Mouse (Mus musculus): ENCODE measurements around the gene Rbm28. TPM values are rescaled to one million over a fixed set of nuclear protein-coding genes. Genes with fewer than 3 reads are reported as not detected.
"Not testable (repeated sequence)": the region's sequence is repeated elsewhere in the genome, so short reads cannot be mapped to it uniquely, and the experiment has no call there.

Gene Rbm28
- total RNA-seq, 2 experiments from 2014 or later = 35.5 to 37.3 TPM

DNA sequence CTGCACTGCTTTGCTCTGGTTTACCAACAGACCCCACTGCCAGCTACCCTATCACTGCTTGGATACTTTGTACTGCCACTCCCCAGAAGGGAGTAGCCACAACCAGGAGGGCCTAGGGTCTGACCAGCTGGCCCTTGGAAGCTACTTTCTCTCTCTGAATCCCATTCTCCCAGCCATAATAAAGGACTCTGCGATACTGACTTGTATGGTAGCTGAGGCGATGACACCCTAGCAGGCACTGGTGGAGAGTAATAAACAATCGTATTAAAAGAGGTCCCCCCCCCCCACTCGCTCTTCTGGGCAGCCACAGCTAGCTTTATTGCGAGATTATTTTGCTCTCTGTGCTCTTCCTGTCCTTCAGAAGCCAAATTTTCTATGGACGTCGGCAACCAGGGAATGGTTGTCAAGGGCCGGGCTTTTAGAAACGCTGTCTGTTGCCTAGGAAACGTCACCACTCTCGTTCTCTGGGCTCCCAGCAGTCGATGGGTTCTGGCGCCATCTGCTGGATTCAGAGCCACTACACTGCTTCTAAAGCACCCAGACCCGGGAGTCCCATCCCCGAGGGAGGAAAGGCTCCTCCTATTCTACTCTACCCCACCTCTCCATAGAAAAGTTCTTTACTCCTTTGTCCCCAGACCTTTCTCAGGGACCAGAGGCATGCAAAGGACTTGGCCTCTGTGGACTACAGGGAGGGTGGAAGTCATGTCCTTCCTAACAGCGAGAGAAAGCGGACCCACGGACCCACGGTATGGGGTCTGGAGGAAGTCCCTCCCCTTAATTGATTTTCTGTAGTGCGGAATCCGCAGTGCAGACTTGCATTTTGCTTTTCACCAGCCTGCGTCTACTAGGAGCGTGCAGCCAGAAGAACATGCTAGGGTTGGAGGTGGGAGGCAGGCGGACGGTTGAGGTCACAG is 33.8 kb upstream of the Rbm28 start:
- intact Hi-C loops (cut with DNase I) = loop anchor here (1.0 kb wide), 1 partner anchor 32 kb away; no protein-coding TSS in a partner anchor
- DNase-seq (ENCODE audit: low spot score in 2 of 2) = peak; percentile 96 to 97

DNA sequence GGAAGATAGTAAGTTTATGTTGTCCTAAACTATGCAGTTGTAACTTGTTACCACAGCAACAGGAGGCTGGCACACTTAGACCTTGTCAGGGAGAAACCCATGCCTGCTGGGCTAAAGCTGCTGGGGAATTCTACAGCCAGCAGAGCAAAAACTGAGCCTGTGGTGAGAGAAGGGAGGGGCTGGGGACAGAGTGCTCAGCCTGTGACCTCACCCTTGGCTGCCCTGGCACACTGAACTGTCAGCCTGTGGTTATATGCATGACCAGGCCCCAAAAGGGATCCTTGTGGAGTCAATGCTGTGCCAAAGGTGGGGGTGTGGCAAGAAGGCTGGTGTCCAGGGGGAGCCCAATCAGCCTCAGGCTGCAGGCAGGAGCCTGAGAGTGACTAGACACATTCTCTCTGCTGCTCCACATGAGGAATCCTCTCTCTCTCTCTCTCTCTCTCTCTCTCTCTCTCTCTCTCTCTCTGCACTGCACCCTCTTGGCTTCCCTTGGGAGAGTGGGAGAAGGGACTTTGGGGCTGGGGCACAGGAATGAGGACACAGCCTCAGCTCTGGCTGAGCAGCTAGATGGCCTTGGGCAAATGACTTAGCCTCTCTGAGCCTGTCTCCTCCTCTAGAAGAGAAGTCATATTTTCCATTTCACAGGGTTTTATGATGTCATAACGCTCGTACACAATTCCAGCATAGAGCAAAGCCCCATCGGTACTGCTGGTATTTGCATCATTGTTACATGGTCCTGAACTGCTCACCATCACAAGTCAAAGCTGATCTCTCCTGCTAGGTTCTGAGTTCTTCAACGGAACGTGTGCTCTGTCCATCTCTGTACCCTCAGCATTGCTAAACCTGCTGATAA is 31.3 kb upstream of the Rbm28 start:
- intact Hi-C loops (cut with DNase I) = no loop called here
- DNase-seq (ENCODE audit: low spot score in 2 of 2) = no peak

DNA sequence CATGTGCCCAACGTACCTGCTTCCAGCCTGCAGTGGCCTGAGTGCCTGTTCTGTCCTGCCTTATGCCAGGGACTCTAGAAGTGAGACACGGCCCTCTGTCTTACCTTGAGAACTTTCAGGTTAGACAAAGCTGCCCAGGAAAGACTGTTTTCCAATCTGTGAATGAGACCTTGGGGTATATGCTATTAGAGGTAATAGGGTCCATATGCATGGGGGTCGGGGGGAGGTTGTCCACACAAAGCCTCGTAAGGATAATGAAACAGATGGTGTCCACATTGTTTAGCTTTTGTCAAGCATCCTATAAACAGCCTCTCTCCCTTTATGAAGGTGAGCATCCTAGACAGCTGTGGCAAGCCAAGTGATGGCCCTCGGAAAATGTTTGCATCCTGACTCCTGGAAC is 30.3 kb upstream of the Rbm28 start:
- intact Hi-C loops (cut with DNase I) = no loop called here
- no peak for DNase-seq (ENCODE audit: low spot score in 2 of 2)

DNA sequence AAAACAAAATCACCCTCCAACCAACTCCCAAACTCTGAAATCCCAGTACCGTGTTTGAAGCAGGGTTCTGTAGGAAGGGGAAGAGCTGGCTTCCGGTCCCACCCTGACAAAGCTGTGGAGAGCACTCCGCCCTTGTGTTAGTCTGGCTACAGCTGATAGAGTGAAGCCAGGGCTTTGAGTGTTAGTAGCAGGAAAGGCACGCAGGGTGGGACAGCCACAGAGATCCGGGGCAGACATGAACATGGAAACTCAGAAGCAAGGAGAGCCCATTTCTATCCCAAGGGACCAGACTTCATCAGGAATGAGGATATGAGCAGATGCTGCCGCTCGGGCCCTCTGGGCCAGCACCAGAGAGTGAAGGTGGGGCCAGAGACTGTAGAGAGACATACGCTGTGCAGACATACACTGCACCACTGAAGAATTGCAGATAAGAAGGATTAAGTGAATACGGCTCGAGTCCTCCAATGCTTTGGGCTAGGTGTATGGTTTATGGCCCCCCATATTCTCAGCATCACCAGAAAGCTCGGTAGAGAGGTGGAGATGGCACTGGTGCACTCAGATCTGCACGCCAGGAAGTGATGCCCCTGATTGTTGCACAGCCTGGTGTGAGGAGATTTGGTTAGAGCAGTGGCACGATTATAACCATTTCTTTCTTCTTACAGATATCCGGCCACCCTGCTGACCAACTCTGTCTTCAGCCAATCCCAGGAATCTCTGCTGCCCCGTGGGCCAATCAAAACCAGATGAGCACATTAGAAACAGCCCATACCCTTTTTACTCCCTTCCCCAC is 29.4 kb upstream of the Rbm28 start:
- DNase-seq (ENCODE audit: low spot score in 2 of 2) = no peak
- intact Hi-C loops (cut with DNase I) = no loop called here

DNA sequence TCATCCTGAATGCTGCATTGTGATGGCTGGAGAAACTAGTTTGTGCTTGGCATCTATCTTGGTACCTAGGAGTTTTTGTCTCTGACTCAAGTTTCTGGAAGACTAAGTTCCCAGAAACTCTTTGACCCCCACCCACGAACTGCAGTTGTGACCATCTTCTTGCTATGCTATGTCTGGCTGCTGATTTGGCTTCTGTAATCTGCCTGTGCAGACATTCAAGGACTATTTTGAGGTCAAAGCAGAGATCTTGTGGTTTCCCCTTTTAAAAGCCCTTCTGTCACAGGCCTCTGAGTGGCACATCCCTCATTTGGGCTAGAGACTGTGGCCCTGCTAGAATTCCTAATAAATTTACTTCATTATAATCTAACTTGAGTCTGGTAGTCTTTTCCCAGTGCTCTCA is 23.1 kb upstream of the Rbm28 start:
- intact Hi-C loops (cut with DNase I) = no loop called here
- DNase-seq (ENCODE audit: low spot score in 2 of 2) = no peak

DNA sequence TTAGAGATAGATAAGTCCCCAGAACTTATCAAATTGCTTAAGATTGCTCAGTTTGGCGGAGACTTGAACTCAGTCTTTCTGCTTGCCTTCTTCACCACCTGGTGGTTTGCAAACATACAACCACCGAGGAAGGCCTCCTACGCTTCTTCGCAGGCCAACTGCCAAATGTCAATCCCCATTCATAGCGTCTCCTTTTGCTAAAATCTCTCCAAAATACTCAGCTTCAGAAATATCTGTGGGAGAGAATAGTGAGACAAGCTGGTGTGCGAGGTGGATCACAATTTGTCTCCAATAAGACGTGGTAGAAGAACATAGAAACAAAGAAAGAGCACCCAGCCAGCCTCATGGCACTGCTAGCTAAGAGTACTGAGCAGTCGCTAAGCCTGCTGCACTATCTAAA is 15.0 kb upstream of the Rbm28 start:
- peak; percentile 60 to 72 for DNase-seq (ENCODE audit: low spot score in 2 of 2)
- intact Hi-C loops (cut with DNase I) = no loop called here

DNA sequence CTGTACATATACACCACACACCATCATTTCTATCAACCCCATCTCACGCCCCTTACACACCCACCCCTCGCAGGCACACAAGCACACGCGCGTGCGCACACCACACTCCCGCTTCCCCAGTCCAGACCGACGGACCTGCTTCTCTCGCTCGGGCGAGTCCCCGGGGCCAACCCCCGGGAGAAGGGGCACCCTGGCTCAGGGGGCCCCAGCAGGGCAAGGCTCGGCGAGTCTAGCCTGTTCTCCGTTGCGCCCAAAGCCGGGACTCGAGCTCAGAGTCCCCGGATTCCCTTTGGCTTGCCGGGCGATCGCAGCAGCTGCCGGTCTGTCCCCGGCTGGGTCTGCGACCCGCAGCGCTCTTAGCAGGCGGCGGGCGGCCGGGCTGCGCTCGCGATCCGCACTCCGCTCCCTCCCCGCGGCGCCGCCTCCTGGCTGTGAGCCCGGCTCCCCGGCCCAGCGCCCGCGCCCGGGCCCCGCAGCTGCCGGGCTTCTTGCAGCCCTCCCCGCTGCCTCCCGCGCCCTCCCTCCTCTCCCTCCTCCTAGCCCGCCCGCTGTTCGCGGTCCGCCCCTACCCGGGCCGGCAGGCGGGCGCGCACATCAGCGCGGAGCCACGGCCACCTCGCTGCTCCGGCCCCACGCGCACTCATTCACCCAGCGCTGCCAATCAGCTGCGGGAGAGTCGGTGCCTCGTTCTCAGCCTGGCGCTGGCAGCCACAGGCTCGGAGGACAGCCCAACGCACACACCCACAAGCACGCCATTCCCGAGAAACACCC is 14.3 kb upstream of the Rbm28 start, which contains the start of gene Prrt4:
Gene Prrt4, minus strand, starts transcription at position 697 of the 771 bp plus-strand sequence.
- peak; percentile 71 to 82 for DNase-seq (ENCODE audit: low spot score in 2 of 2)
- intact Hi-C loops (cut with DNase I) = no loop called here

DNA sequence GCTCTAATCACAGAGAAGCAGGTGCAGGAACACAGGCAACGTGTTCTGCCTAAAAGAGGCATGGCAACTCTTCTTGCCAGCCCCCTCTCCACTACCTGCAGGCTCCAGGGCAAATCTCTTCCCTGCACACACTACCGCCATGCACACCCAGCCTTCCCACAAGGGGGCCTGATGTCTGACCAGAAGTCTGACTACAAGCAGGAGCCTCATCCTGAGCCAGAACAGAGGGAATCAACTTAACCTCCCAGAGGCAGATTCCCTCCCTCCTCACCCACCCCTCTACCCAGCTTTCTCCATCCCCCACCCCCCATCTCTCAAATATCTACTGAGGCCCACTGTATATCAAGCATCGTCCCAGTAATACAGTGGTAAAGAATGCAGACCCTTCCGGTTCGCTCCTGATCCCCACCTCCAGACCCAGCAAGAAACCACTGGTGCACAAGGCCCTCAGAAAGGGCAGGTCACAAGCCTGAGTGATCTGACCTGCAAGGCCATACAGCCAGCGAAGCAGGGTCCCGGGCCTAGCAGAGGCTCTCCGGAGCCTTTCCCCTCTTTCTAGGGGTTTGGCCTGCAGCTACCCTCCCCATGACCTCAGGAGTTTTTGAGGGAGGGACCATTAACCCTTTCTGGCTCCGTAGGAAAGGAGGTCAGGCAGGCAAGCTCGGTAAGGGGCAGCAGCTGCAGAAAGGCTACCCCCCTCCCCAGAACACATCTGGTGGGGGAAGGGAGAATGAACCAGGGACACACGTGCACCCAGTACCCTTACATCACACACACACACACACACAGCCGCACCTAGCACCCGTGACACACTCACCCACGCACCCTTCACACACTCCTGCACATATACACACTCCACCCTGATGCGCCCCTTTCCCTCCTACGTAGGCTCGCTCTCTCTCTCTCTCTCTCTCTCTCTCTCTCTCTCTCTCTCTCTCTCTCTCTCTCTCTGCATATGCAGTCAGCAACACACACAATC is 13.4 kb upstream of the Rbm28 start:
- intact Hi-C loops (cut with DNase I) = no loop called here
- DNase-seq (ENCODE audit: low spot score in 2 of 2) = peak in 1 of 2 experiments; percentile 82

DNA sequence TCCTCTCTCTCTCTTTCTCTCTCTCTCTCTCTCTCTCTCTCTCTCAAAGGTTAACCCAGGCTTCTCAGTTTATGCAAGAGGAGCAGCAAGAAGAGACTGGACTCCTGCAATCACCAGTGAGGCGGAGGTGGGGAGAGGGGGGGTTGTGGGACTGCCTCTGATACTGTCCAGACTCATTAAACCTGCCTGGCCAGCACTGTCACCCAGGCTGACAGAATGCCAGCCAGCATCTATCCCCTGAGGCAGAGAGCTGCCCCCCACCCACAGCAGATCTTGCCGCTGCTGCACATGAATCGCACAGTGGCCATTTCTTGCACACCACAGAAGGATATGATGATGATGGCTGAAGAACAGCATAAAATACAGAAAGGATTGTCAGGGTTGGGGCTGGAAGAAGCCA is 10.3 kb upstream of the Rbm28 start:
- no peak for DNase-seq (ENCODE audit: low spot score in 2 of 2)

DNA sequence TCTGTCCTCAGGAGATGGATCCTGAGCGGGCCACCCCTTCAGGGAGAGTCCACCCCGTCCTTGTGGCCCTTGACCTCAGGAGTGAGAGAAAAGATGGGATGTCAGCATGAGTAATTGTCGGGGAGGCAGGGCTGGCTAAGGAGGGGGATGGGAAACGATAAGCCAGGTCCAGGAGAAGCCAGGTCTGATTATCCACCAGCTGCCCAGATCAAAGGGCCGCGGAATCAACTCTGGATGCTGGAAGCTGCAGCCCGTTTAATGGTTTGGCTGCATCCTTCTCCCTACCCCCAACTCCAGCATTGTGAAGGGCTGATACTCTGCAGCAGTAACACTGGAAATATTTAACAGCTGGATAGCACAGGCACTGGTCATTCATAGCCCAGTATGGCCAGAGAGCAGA is 9.6 kb upstream of the Rbm28 start:
- intact Hi-C loops (cut with DNase I) = no loop called here
- DNase-seq (ENCODE audit: low spot score in 2 of 2) = no peak

More for the DNA sequence above, 10.3 kb upstream of the Rbm28 start:
- intact Hi-C loops (cut with DNase I) = no loop called here

DNA sequence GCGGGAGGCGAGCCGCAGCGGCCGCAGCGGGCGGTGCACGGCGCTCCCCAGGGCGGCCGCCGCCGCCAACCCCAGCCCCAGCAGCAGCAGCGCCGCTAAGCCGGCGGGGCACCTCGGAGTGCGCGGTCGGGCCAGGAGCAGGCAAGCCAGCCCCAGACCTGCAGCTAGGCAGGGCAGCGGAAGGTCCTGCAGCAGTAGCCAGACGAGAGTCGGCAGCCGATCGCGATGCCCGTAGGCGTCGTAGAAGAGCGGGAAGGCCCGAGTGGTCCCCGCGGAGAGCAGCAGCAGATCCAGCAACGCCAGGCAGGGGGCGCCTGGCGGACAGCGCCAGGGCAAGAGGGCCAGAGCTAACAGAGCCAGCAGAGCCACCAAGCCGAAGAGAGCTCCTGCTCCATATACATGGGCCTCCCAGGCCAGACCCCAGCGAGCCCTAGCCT is 6.2 kb upstream of the Rbm28 start:
- peak; percentile 77 to 80 for DNase-seq (ENCODE audit: low spot score in 2 of 2)
- intact Hi-C loops (cut with DNase I) = no loop called here

DNA sequence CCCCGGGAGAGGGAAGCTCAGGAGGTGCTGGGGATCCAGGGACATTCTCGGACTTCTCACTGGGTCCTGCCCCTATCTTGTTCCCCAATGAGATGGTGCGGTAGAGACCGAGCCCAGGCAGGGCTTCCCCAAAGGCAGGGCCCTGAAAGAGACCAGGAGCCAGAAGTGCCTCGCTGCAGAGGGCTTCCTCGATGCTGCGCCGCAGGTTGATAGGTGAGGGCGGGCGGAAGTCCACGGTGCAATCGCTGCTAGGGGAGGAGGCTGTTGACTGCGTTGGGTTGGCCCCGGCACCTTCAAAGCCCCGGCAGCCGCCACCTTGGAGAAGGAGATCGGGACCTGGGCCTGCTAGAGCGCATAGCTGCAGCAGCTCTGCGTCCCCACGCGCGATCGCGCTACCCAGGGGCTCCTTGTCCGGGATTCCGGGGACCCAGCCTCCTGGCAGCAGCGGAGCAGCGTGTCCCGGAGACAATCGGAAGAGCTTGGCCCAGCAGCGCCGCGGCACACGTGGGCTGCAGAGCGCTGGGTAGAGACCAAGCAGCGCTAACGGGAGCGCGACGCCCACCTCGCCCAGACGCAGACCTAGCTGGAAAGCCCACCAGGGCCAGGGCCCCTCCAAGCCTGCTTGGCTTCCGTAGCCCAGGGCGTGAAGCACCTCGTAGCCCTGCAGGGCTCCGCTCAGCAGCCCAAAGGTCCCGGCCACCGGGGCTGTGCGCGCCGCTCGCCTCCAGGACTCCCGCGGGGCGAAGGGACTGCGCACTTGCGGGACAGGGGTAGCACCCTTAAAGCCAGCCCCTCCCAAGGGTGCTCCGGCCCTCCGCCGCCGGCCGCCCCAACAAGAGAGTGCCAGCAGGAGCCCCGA is 5.5 kb upstream of the Rbm28 start:
- no peak for DNase-seq (ENCODE audit: low spot score in 2 of 2)
- intact Hi-C loops (cut with DNase I) = no loop called here

DNA sequence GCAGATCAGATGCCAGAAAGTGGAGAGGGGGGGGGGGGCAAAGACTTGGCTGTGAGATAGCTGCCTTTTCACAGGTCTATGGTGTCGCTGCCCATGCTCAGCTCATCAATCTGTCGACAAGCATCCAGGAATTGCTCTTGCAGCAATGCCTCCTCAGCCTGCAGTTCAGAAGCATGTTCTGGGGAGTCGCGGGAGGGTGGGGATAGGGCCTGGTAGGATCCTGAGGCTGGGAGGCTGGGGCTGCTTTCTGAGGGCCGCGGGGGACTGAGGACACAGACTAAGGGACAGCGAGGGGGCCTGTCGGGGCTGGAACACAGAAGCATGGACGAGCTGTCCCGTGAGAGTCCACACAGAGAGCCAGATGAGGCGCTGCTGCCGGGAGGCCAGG is 4.9 kb upstream of the Rbm28 start:
- intact Hi-C loops (cut with DNase I) = loop anchor here (5.0 kb wide), 1 partner anchor 108 kb away; the partner anchor contains the start of gene Fam71f2
- DNase-seq (ENCODE audit: low spot score in 2 of 2) = no peak

DNA sequence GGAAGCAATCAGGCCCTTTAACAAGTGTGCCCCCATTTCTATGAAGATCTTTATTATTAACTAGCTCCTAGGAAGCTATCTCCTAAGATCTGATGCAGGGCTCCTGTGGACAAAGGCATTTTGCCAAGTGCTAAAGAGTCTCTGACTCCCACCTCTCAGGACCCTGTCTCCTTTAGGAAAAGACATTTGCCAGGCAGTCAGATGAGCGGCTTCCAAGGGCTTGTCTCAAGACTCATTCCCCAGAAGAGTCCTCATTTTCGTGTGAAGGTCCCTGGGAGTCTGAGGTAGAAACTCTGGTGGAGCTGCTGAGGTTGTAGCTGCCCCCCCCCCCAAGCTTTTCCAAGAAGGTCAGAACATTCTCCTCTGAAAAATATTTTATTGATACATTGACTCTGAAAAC is 4.1 kb upstream of the Rbm28 start:
- DNase-seq (ENCODE audit: low spot score in 2 of 2) = no peak
- intact Hi-C loops (cut with DNase I) = loop anchor here (5.0 kb wide), 1 partner anchor 108 kb away; the partner anchor contains the start of gene Fam71f2

DNA sequence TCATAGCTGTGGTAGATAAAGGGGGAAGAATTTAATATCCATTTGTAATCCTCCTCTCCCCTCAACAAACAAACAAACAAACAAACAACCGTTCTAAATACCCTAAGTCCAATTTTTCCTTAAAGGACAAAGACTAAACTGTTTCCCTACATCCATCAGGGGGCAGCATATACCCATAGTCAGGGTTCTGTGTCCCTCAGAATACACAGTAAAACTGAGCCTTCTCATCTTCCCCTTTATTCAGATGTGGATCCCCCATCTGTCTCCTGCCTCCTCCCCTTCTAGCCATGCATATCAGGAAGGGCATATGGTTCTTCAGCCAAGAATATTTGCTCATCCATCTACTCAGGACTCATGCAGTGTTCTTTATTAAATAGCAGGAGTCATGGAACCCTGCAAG is 1.4 kb upstream of the Rbm28 start:
- peak; percentile 74 to 75 for DNase-seq (ENCODE audit: low spot score in 2 of 2)
- intact Hi-C loops (cut with DNase I) = loop anchor here (1.0 to 5.0 kb wide), 2 partner anchors 32 to 111 kb away; partner anchors contain the start of gene Fam71f2

DNA sequence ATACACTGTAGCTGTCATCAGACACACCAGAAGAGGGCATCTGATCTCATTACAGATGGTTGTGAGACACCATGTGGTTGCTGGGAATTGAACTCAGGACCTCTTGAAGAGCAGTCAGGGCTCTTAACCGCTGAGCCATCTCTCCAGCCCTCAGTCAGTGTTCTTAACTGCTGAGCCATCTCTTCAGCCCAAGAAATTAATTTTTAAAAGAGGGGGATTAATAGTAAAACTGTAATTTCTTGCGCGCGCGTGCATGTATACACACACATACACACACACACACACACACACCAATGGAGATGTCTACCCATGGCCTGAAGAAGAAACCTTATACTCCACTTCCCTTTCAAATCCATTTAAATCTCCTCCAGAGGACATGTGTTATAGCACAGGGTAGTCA is 3.5 kb downstream of the Rbm28 start:
- intact Hi-C loops (cut with DNase I); DNase-seq (ENCODE audit: low spot score in 2 of 2): not testable (repeated sequence)

DNA sequence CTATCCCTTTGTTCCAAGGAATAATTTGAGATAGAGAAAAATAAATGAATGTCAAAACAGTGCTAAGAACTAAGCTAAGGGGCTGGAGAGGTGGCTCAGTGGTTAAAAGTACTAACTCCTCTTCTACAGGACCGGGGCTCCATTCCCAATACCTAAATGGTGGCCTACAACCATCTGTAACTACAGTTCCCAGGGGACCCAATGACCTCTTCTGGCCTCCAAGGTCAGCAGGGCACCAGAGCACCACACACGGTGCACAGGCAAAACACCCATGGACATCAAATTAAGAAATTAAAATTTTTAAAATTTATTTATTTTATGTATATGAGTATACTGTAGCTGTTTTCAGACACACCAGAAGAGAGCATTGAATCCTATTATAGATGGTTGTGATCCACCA is 4.0 kb downstream of the Rbm28 start:
- intact Hi-C loops (cut with DNase I) = no loop called here
- no peak for DNase-seq (ENCODE audit: low spot score in 2 of 2)

Measured in left cerebral cortex, postnatal 14 days (tissue).